Mouse (Mus musculus) adrenal gland, adult (tissue): ENCODE measurements around the gene Gm11032.
"Not testable (repeated sequence)": the region's sequence is repeated elsewhere in the genome, so short reads cannot be mapped to it uniquely, and the experiment has no call there.

Experiments used
- DNase-seq, 2 experiments: peaks; one replicate each; pipeline ENCODE4 v3.0.0; 2022 to 2023; ENCODE audit warnings: low spot score in 1 of 2; ENCODE audit not compliant: inconsistent age in 2 of 2

Gene Gm11032

GRCm38 (mm10) chr11:4620017-4620485 is at the start of gene Gm11032:
Gene Gm11032, plus strand, starts transcription at chr11:4620067.
- DNase-seq, result no peak

- DNase-seq, result no peak
These were observed 48.4 kb upstream of the Gm11032 start for GRCm38 (mm10) chr11:4571491-4571901.

- DNase-seq, result not testable (repeated sequence)
These were observed 43.7 kb upstream of the Gm11032 start for GRCm38 (mm10) chr11:4576090-4576732.

- DNase-seq, result no peak
These were observed 42.8 kb upstream of the Gm11032 start for GRCm38 (mm10) chr11:4577079-4577478.

GRCm38 (mm10) chr11:4578682-4579081 is 41.2 kb upstream of the Gm11032 start:
- peak; percentile 86 to 96 for DNase-seq

GRCm38 (mm10) chr11:4591811-4592210 is 28.1 kb upstream of the Gm11032 start:
- peak in 1 of 2 experiments; percentile 13 for DNase-seq

GRCm38 (mm10) chr11:4593491-4593848 is 26.4 kb upstream of the Gm11032 start:
- peak in 1 of 2 experiments; percentile 39 for DNase-seq

- DNase-seq, result peak; percentile 63 to 88
These were observed 25.8 kb upstream of the Gm11032 start for GRCm38 (mm10) chr11:4593849-4594607.

GRCm38 (mm10) chr11:4594608-4595500 is 25.0 kb upstream of the Gm11032 start, which contains the start of gene Mtmr3:
Gene Mtmr3, minus strand, starts transcription at chr11:4594863.
- DNase-seq, result peak; percentile 95 to 98

GRCm38 (mm10) chr11:4598411-4598810 is 21.5 kb upstream of the Gm11032 start:
- no peak for DNase-seq

GRCm38 (mm10) chr11:4599916-4600315 is 20.0 kb upstream of the Gm11032 start:
- no peak for DNase-seq

- no peak for DNase-seq
These were observed 18.0 kb upstream of the Gm11032 start for GRCm38 (mm10) chr11:4601890-4602289.

- peak; percentile 33 to 73 for DNase-seq
These were observed 17.0 kb upstream of the Gm11032 start for GRCm38 (mm10) chr11:4602691-4603441.

GRCm38 (mm10) chr11:4604441-4604840 is 15.4 kb upstream of the Gm11032 start:
- no peak for DNase-seq

GRCm38 (mm10) chr11:4605414-4605813 is 14.5 kb upstream of the Gm11032 start:
- DNase-seq, result no peak

GRCm38 (mm10) chr11:4606541-4606940 is 13.3 kb upstream of the Gm11032 start:
- no peak for DNase-seq

GRCm38 (mm10) chr11:4611904-4612303 is 8.0 kb upstream of the Gm11032 start:
- no peak for DNase-seq

- DNase-seq, result peak in 1 of 2 experiments; percentile 53
These were observed 738 bp downstream of the Gm11032 start for GRCm38 (mm10) chr11:4620501-4621108.

GRCm38 (mm10) chr11:4621866-4622265 is 2.0 kb downstream of the Gm11032 start:
- DNase-seq, result peak; percentile 42 to 75

- DNase-seq, result no peak
These were observed 2.6 kb downstream of the Gm11032 start for GRCm38 (mm10) chr11:4622442-4622986.
